Mouse (Mus musculus) G1E (cell line): ENCODE data around the gene Zfp599.

Experiments used
- CTCF ChIP-seq: IDR thresholded peaks from 2 replicates; pipeline ENCODE4 v1.5.1; 2012; ENCODE audit warnings: low read depth, low read length, inconsistent platforms, mixed read lengths
- GATA1 ChIP-seq: IDR thresholded peaks from 2 replicates; pipeline ENCODE4 v1.6.1; 2012; ENCODE audit warnings: borderline replicate concordance, low read length, inconsistent platforms, mixed read lengths
- POLR2AphosphoS5 ChIP-seq: IDR thresholded peaks from 2 replicates; pipeline ENCODE4 v1.6.1; 2012; ENCODE audit warnings: low read depth, low read length, inconsistent platforms; ENCODE audit not compliant: insufficient replicate concordance
- TAL1 ChIP-seq: conservative IDR thresholded peaks from 2 replicates; pipeline ENCODE4 v1.6.1; 2012; ENCODE audit warnings: low read depth, low read length, inconsistent platforms, mixed read lengths

DNA sequence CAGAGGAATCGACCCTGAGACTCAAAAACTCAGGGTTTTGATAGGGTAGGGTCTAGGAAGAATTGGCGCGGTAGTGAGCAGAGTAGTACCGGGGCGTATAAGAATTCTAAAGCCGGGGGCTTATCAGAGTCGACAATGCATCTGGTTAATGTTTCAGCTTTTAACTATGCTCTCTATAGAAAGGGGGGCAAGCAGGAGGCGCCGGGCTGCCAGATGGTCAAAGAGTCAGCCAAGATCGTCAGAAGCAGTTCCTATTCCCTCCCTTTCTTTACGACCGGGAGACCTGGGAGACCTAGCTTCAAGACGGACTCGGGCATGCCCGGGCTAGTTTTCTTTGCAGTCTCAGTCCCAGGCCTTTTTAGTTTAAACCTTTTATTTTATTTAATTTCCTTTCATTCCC, 32.8 kb downstream of the Zfp599 start:
- TF ChIP-seq CTCF (no peak), POLR2AphosphoS5 (no peak), TAL1 (no peak), GATA1 (no peak)
